Mouse (Mus musculus): ENCODE measurements around the gene Olfr414.

Gene Olfr414

GRCm38 (mm10) chr1:174423764-174424163 is at the start of gene Olfr414:
Gene Olfr414 (plus strand): TSS chr1:174424064.
- no peak for DNase-seq

DNA sequence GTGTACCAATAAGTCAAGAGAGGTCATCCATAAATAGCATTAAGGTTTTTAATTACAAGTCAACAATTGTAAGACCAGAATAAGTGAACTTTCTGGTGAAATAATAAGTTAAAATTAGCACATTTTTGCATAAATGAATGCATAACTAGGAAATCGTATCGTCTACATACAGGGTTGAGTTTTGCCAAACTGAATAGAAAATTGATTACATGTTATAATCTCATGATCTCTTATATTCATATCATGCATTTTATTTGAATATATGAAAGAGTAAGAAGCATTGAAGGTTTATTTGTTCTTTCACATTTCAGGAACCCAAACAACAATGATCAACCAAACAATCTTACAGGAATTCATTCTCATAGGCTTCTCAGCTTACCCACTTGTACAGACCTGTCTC is 33.1 kb upstream of the Olfr414 start, which contains the start of gene Olfr248:
Gene Olfr248 (plus strand): TSS at position 301 of the 400 bp plus-strand sequence.
- DNase-seq: no peak

DNA sequence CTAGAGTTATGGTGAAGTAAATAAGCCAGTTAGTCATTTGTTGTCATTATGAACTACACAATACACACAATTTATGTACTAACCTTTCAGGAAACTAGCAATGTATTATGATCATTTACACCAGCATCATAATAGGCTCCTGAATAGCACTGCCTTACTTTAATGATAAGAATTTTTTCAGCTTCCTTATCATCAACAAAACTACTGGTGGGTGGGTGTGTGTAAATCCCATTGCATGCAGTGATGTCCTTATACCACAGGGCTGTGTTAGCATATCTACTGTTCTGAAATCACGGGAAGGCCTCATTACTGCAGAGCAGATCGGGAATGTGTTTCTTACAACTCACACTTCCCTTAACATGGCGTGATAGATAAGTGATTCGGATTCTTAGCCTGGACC is 905 bp upstream of the Olfr414 start:
- DNase-seq: no peak

- no peak for DNase-seq
Observed at GRCm38 (mm10) chr1:174426180-174426986, 2.5 kb downstream of the Olfr414 start.

GRCm38 (mm10) chr1:174427402-174427801 is 3.5 kb downstream of the Olfr414 start:
- no peak for DNase-seq

- no peak for DNase-seq
Observed at GRCm38 (mm10) chr1:174428407-174428806, 4.5 kb downstream of the Olfr414 start.

DNA sequence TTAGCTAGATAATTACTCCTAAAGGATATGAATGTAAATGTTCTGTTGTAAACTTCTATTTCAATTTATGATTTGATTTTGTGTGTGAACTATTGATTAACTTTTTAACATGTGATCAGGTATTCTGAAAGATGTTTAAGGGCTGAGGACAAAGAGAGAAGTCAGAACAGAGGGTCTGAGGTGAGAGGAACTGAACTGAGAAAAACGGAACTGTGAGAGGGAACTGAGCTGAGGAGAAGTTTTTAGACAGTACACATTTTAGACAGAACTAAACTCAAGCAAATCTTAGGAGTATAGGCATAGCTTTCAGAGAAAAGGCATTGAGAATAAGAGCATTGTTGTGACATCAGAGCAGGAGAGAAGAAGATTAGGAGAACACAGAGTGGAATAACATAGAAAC is 10.3 kb downstream of the Olfr414 start:
- no peak for DNase-seq

DNA sequence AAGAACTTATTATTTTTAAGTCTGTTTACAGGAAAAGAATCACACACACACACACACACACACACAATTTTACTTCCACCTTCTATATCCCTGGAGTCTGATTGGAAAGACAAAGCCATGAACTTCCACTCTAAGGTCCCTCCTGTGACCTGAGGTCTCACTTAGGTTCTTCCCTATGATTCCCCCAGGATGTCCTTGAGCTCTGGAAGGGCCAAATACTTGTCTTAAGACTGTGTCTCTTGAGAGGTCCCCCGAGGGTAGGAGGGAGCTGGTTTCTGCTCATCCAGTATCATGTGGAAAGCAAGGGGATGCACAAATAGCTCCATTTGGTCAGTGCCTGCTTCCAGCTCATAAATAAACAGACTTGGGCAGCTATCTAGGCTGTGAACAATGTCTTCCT is 17.9 kb downstream of the Olfr414 start, which contains the start of gene Olfr220:
Gene Olfr220 (plus strand): TSS at position 301 of the 400 bp plus-strand sequence.
- no peak for DNase-seq

GRCm38 (mm10) chr1:174455100-174455499 is 31.2 kb downstream of the Olfr414 start:
- no peak for DNase-seq

GRCm38 (mm10) chr1:174465385-174465784 is 41.5 kb downstream of the Olfr414 start:
- no peak for DNase-seq

- DNase-seq: no peak
Observed at GRCm38 (mm10) chr1:174466240-174466639, 42.4 kb downstream of the Olfr414 start.

GRCm38 (mm10) chr1:174469736-174470135 is 45.9 kb downstream of the Olfr414 start:
- DNase-seq: peak; percentile 54

GRCm38 (mm10) chr1:174482567-174482966 is 58.7 kb downstream of the Olfr414 start:
- DNase-seq: peak; percentile 48

All from right cerebral cortex, adult 18-20 months (tissue).